Mouse (Mus musculus) CH12.LX (cell line): ENCODE measurements at regions not wholly inside any gene's neighbourhood (a gene's known extent, or its start where the extent isn't known, plus 50 kb on each side); places are given as distances from the start of the nearest gene placed in this dataset.

Experiments used
- CTCF ChIP-seq, 2 experiments: IDR thresholded peaks in 1 of 2; conservative IDR thresholded peaks in 1 of 2; 2 replicates each; pipeline ENCODE4 v1.5.1; 2011 to 2012; ENCODE audit warnings: low read depth in 2 of 2, low read length in 2 of 2, improper control_type of control experiment in 1 of 2, inconsistent platforms in 1 of 2, mild to moderate bottlenecking in 1 of 2, moderate library complexity in 1 of 2
- MAFK ChIP-seq: IDR thresholded peaks from 2 replicates; pipeline ENCODE4 v1.6.1; 2011; ENCODE audit warnings: low read length, improper control_type of control experiment; ENCODE audit not compliant: insufficient replicate concordance
- MYC ChIP-seq: IDR thresholded peaks from 2 replicates; pipeline ENCODE4 v1.6.1; 2011; ENCODE audit warnings: low read depth, mild to moderate bottlenecking, improper control_type of control experiment, low read length
- POLR2AphosphoS2 ChIP-seq: IDR thresholded peaks from 2 replicates; pipeline ENCODE4 v1.6.1; 2011; ENCODE audit warnings: low read depth, low read length, improper control_type of control experiment
- SIN3A ChIP-seq: IDR thresholded peaks from 2 replicates; pipeline ENCODE4 v1.6.1; 2012; ENCODE audit warnings: low read length, improper control_type of control experiment, inconsistent platforms
- USF1 ChIP-seq: IDR thresholded peaks from 2 replicates; pipeline ENCODE4 v1.6.1; 2014; ENCODE audit warnings: low read depth, mild to moderate bottlenecking, inconsistent platforms, low read length, improper control_type of control experiment

DNA sequence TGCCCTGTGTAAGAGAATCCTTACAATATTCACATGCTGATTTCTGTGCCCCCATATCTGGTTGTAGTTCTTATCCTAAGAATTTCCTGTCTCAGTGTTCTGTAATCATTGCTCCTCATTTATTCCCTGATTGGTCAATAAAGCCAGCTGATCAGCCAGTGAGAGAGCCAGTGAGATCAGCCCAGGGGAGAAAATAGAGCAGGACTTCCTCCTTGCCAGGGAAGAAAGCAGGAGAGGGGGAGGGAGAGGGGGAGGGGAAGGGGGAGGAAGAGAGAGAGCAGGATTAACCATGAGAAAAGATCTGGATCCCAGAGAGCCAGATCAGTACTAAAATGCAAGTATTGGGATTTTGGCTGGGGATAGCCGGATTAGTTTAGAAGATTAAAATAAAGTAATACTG lies 57.2 kb upstream of the Igfbp3 start:
- no peak for TF ChIP-seq MYC
- TF ChIP-seq CTCF (conservative IDR thresholded peaks at IDR 0.05 in 1 of 2, IDR thresholded peaks at IDR 0.05 in 1 of 2; ENCODE audit: low read depth in 2 of 2, low read length in 2 of 2) = no peak
- TF ChIP-seq USF1 = no peak
- TF ChIP-seq POLR2AphosphoS2 = no peak
- no peak for TF ChIP-seq SIN3A
- TF ChIP-seq MAFK = no peak
